Mouse (Mus musculus) embryonic facial prominence, embryonic 11.5 days (tissue): Measurements from ENCODE around the gene Pde2a. TPM values are rescaled to one million over a fixed set of nuclear protein-coding genes. Genes with fewer than 3 reads are reported as not detected.

ENCODE experiments used
- ATAC-seq: fragments of 200-750 bp; cut with Nextera tagmentation; replicated peaks from 2 replicates; pipeline ENCODE4 v1.8.0; 2017; ENCODE audit warnings: low read depth; ENCODE audit not compliant: insufficient number of reproducible peaks, low FRiP score, low TSS enrichment
- DNase-seq: peaks from one replicate; pipeline ENCODE4 v3.0.0-alpha.2; 2015; ENCODE audit warnings: low spot score
- H3K27ac ChIP-seq: fragments of 300-500 bp; sonication (generic); replicated peaks from 2 replicates; pipeline ENCODE4 v1.5.1; 2014; ENCODE audit warnings: mild to moderate bottlenecking, low read depth, low read length, control low read depth
- H3K27me3 ChIP-seq: fragments of 300-500 bp; sonication (generic); 2 replicates; pipeline ENCODE4 v1.6.1; 2014; ENCODE audit warnings: mild to moderate bottlenecking, low read length, moderate library complexity, mixed read lengths; ENCODE audit not compliant: control insufficient read depth, insufficient read depth
- H3K36me3 ChIP-seq: fragments of 300-500 bp; sonication (generic); replicated peaks from 2 replicates; pipeline ENCODE4 v1.6.1; 2014; ENCODE audit warnings: low read depth, mild to moderate bottlenecking, low read length, moderate library complexity, mixed read lengths; ENCODE audit not compliant: control insufficient read depth, insufficient read depth
- H3K4me1 ChIP-seq: fragments of 300-500 bp; sonication (generic); 2 replicates; pipeline ENCODE4 v1.6.1; 2014; ENCODE audit warnings: low read length, mixed read lengths; ENCODE audit not compliant: control insufficient read depth, insufficient read depth
- H3K4me2 ChIP-seq: fragments of 300-500 bp; sonication (generic); 2 replicates; pipeline ENCODE4 v1.6.1; 2014; ENCODE audit warnings: low read depth, mild to moderate bottlenecking, control low read depth, low read length, moderate library complexity
- H3K4me3 ChIP-seq: fragments of 300-500 bp; sonication (generic); 2 replicates; pipeline ENCODE4 v1.5.1; 2014; ENCODE audit warnings: low read depth, low read length, control low read depth
- H3K9ac ChIP-seq: fragments of 300-500 bp; sonication (generic); replicated peaks from 2 replicates; pipeline ENCODE4 v1.6.1; 2014; ENCODE audit warnings: mild to moderate bottlenecking, control low read depth, low read length
- H3K9me3 ChIP-seq: fragments of 300-500 bp; sonication (generic); replicated peaks from 2 replicates; pipeline ENCODE4 v1.6.1; 2016; ENCODE audit warnings: mild to moderate bottlenecking, low read length, inconsistent platforms, mixed read lengths; ENCODE audit not compliant: control insufficient read depth
- WGBS: fragments of 180-500 bp; shearing (Covaris S2); extraction: QIAGEN DNeasy Blood & Tissue Kit; methylation state at CpG from one replicate; pipeline ENCODE4 v1.1.7; 2014; 5-methylcytosine and 5-hydroxymethylcytosine counted together
- polyA plus RNA-seq: library from polyadenylated mRNA; unstranded; fragments of >200 nt; fragmentation: Nextera tagmentation; extraction: Ambion mirVana; gene quantifications from 2 replicates; pipeline ENCODE4 v1.2.1, GENCODE M21; 2014

The Pde2a gene
- polyA plus RNA-seq, 1 experiment from 2014 or later: 10.6 TPM

DNA sequence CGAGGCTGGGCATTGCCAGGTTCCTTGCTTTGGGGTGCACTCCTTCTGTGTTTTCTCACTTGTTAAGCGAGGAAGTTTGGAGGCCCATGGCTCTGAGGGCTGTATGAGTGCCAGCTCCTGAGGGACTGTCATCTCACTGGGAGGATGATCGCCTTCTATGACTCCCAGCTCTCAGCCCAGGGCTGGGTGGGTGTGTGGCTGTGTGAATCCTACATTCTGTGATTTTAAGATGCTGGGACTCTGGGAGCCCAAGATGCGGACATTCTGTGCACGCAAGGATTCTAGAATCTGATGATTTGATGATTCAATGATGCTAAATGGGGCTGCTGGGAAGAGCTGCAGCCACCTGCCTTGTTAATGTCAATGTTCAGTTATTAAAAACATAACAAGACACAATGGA is 35.8 kb downstream of the Pde2a start:
- WGBS: 69% methylated on average over 5 of the region's 5 CpGs
- no peaks in the 10 kb centered on the region for H3K36me3 ChIP-seq
- H3K9me3 ChIP-seq: no peaks in the 10 kb centered on the region
- ATAC-seq (no peak), DNase-seq (no peak)
- no peak overlapping the region for H3K9ac ChIP-seq
- no peak overlapping the region for H3K27ac ChIP-seq
- peaks cover under 1% of the 10 kb centered on the region for H3K27me3 ChIP-seq
- no peak overlapping the region for H3K4me2 ChIP-seq
- no peaks in the 10 kb centered on the region for H3K4me1 ChIP-seq
- H3K4me3 ChIP-seq: no peak overlapping the region

DNA sequence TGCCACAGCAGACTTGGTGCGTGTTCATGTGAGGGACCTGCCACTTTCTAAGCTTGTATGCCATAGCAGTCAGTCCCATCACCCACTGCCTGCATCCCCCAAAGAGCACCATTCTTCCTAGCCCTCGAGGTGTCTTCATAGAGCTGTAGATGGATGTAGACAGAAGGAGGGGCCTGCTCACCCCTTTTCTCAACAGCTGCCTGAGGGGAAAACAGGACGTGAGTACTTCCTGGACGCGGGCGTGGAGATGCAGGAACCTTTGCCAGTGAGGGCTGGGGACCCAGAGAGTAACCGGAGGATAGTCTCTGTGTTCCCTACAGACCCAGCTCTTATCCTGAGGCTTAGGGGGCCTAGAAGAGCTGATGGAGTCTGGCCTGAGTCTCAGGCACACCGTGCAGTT is 36.3 kb downstream of the Pde2a start:
- DNase-seq: no peak
- Histone ChIP-seq H3K27ac (no peak overlapping the region), H3K27me3 (no peaks in the 10 kb centered on the region; the same call in 1 of the 2 replicates), H3K36me3 (no peaks in the 10 kb centered on the region), H3K4me2 (no peak overlapping the region), H3K4me3 (no peak overlapping the region), H3K4me1 (no peaks in the 10 kb centered on the region), H3K9me3 (no peaks in the 10 kb centered on the region), H3K9ac (no peak overlapping the region)
- no peak for ATAC-seq
- WGBS: 42% methylated on average over 8 of the region's 8 CpGs

GRCm38 (mm10) chr7:101458278-101458781 is 36.8 kb downstream of the Pde2a start:
- H3K27ac ChIP-seq: no peak overlapping the region
- H3K4me3 ChIP-seq: no peak overlapping the region
- no peaks in the 10 kb centered on the region for H3K4me1 ChIP-seq
- DNase-seq (no peak), ATAC-seq (no peak)
- H3K9me3 ChIP-seq: no peaks in the 10 kb centered on the region
- no peaks in the 10 kb centered on the region for H3K27me3 ChIP-seq
- no peak overlapping the region for H3K4me2 ChIP-seq
- no peak overlapping the region for H3K9ac ChIP-seq
- WGBS: 71% methylated on average over 4 of the region's 4 CpGs
- H3K36me3 ChIP-seq: no peaks in the 10 kb centered on the region

- WGBS: 72% methylated on average over 9 of the region's 9 CpGs
- Histone ChIP-seq H3K9ac (no peak overlapping the region), H3K36me3 (no peaks in the 10 kb centered on the region), H3K4me1 (no peaks in the 10 kb centered on the region), H3K9me3 (no peaks in the 10 kb centered on the region), H3K27me3 (no peaks in the 10 kb centered on the region), H3K4me3 (no peak overlapping the region), H3K27ac (no peak overlapping the region), H3K4me2 (no peak overlapping the region)
- DNase-seq (no peak), ATAC-seq (no peak)
These were observed 37.9 kb downstream of the Pde2a start for GRCm38 (mm10) chr7:101459305-101459813.

DNA sequence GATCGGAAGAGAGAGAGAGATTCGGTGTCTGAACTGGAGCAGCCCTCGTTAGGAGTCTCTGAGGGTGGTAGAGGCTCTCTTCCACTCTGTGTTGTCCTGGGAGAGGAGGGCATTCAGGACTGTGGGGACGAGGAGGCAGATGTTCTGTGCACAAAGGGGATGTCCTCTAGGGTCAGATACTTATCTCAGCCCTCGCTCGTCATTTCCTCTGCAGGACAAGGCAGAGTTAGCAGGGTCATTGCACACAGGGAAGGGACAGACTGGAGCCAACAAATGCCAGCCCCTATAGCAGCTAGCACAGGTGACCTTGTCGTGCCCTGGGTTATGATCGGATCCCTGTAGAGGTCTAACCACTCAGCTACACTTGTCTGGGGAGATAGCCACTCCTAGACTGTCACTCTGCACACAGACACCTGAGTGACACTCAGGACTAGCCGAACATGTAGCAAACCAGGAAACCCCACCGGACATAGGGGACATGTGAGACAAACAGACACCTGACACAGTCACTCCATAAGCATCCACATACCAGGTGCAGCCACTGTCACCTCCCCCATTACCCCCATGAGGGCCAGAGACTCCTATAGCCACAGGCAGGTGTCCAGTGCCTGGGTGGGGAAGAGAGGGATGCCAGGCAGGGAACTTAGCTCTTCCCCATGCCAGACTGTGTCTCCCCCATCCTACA is 38.6 kb downstream of the Pde2a start:
- Histone ChIP-seq H3K27ac (no peak overlapping the region), H3K9me3 (no peaks in the 10 kb centered on the region), H3K36me3 (no peaks in the 10 kb centered on the region), H3K4me3 (no peak overlapping the region), H3K4me2 (no peak overlapping the region), H3K9ac (no peak overlapping the region), H3K4me1 (no peaks in the 10 kb centered on the region), H3K27me3 (no peaks in the 10 kb centered on the region)
- 56% methylated on average over 10 of the region's 10 CpGs for WGBS
- DNase-seq (no peak), ATAC-seq (no peak)

- WGBS: 47% methylated on average over 10 of the region's 10 CpGs
- H3K4me1 ChIP-seq: no peaks in the 10 kb centered on the region
These were observed 39.1 kb downstream of the Pde2a start for GRCm38 (mm10) chr7:101460608-101460957.

DNA sequence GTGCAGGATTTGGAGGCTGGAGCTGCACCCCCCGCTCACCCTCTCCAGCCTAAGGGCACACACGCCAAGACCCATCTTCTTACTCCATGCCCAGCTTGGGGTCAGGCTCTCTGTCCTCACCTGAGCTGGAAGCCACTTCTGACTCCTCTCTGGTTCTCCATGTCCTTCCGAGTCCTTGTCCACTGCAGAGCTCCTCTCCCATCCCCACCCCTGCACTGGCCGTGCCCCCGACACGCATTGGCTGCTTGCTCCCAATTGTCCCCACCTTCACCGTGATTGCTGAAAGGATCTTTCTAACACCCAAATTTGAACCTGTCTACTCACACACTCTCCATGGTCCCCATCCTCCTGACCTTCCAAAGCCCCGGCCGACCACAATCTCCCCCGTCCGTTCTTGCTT is 40.1 kb downstream of the Pde2a start:
- Histone ChIP-seq H3K36me3 (no peaks in the 10 kb centered on the region), H3K9ac (no peak overlapping the region), H3K4me2 (no peak overlapping the region), H3K4me3 (no peak overlapping the region), H3K27ac (no peak overlapping the region), H3K9me3 (no peaks in the 10 kb centered on the region), H3K27me3 (no peaks in the 10 kb centered on the region), H3K4me1 (no peaks in the 10 kb centered on the region)
- WGBS: 82% methylated on average over 11 of the region's 11 CpGs
- DNase-seq (no peak), ATAC-seq (no peak)

More at GRCm38 (mm10) chr7:101460608-101460957, 39.1 kb downstream of the Pde2a start:
- no peaks in the 10 kb centered on the region for H3K36me3 ChIP-seq
- DNase-seq (no peak), ATAC-seq (no peak)
- no peak overlapping the region for H3K9ac ChIP-seq
- no peak overlapping the region for H3K4me3 ChIP-seq
- no peaks in the 10 kb centered on the region for H3K9me3 ChIP-seq
- H3K27ac ChIP-seq: no peak overlapping the region
- H3K4me2 ChIP-seq: no peak overlapping the region
- H3K27me3 ChIP-seq: no peaks in the 10 kb centered on the region

DNA sequence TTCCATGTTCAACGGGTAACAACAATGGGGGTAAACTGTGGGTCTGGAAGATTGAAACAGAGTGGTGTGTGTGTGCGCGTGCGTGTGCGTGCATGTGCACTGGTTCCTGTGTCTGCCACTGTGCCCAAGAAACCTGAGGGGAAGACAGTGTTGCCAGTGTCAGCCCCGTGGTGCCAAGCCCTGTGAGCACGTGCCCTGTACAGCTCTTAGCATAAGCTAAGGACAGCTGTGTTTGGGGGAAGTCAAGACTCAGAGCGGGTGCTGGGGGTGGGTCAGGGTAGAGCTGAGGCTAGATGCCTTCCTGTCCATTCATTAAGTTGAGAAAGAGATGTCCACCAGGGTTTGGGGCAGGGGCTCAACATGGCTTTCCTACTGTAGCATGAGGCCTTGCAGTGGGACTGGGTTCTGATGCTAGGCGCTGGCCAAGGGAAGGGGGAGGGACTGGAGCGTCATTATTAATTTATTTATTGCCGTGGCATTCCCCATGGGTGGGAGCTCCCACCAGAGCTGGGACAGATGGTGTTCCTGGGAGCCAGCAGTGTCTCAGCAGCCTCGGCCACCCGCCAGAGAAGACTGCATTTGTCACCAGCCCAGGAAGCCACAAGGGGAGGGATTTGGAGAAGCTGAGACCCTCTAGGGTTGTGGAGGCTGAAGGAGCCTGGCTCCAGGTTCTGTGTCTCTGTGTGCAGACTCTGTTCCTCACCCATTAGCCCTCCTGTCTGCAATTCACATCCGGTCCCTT is 41.0 kb downstream of the Pde2a start:
- no peaks in the 10 kb centered on the region for H3K27me3 ChIP-seq
- H3K4me2 ChIP-seq: no peak overlapping the region
- H3K4me1 ChIP-seq: no peaks in the 10 kb centered on the region
- no peak overlapping the region for H3K27ac ChIP-seq
- no peak overlapping the region for H3K4me3 ChIP-seq
- no peak for DNase-seq
- H3K9ac ChIP-seq: no peak overlapping the region
- 80% methylated on average over 14 of the region's 14 CpGs for WGBS
- no peaks in the 10 kb centered on the region for H3K36me3 ChIP-seq
- H3K9me3 ChIP-seq: no peaks in the 10 kb centered on the region
- no peak for ATAC-seq
